Mouse (Mus musculus): ENCODE measurements around the gene Gnb3.

GRCm38 (mm10) chr6:124812848-124813247 is 27.2 kb downstream of the Gnb3 start:
- no peak for TF ChIP-seq CTCF (IDR thresholded peaks at IDR 0.05; ENCODE audit: control insufficient read depth, insufficient read depth, low read length)
- TF ChIP-seq POLR2A (IDR thresholded peaks at IDR 0.05; ENCODE audit: borderline replicate concordance, control insufficient read depth, low read depth, low read length) = no peak

Measured in bone marrow, adult 2 months (tissue).